Mouse (Mus musculus) hindbrain, postnatal 0 days (tissue): ENCODE measurements around the gene Kifap3. TPM values are rescaled to one million over a fixed set of nuclear protein-coding genes. Genes with fewer than 3 reads are reported as not detected.
"Not testable (repeated sequence)": the region's sequence is repeated elsewhere in the genome, so short reads cannot be mapped to it uniquely, and the experiment has no call there.

ENCODE experiments used
- ATAC-seq: fragments of 200-750 bp; cut with Nextera tagmentation; 2 replicates; pipeline ENCODE4 v1.8.0; 2017; ENCODE audit warnings: mild to moderate bottlenecking, moderate TSS enrichment, moderate library complexity
- DNase-seq: peaks from one replicate; pipeline ENCODE4 v3.0.0-alpha.2; 2015; ENCODE audit warnings: low spot score
- H3K27ac ChIP-seq: fragments of 300-500 bp; sonication (generic); 2 replicates; pipeline ENCODE4 v1.5.1; 2014; ENCODE audit warnings: mild to moderate bottlenecking
- H3K27me3 ChIP-seq: fragments of 300-500 bp; sonication (generic); 2 replicates; pipeline ENCODE4 v1.6.1; 2014; ENCODE audit warnings: low read length, mixed read lengths; ENCODE audit not compliant: insufficient read depth
- H3K36me3 ChIP-seq: fragments of 300-500 bp; sonication (generic); 2 replicates; pipeline ENCODE4 v1.6.1; 2014; ENCODE audit warnings: low read length, mixed read lengths; ENCODE audit not compliant: insufficient read depth
- H3K4me1 ChIP-seq: fragments of 300-500 bp; sonication (generic); 2 replicates; pipeline ENCODE4 v1.6.1; 2014; ENCODE audit warnings: antibody characterized with exemption, low read length, mixed read lengths; ENCODE audit not compliant: insufficient read depth
- H3K4me2 ChIP-seq: fragments of 300-500 bp; sonication (generic); 2 replicates; pipeline ENCODE4 v1.6.1; 2014; ENCODE audit warnings: low read depth, mild to moderate bottlenecking, low read length, moderate library complexity, mixed read lengths
- H3K4me3 ChIP-seq: fragments of 300-500 bp; sonication (generic); 2 replicates; pipeline ENCODE4 v1.5.1; 2014; ENCODE audit warnings: low read length
- H3K9ac ChIP-seq: fragments of 300-500 bp; sonication (generic); replicated peaks from 2 replicates; pipeline ENCODE4 v1.6.1; 2014; ENCODE audit warnings: mild to moderate bottlenecking, low read length, moderate library complexity, mixed read lengths
- H3K9me3 ChIP-seq: fragments of 300-500 bp; sonication (generic); 2 replicates; pipeline ENCODE4 v1.6.1; 2016; ENCODE audit warnings: low read length, mixed read lengths
- CTCF ChIP-seq: IDR thresholded peaks from 2 replicates; pipeline ENCODE4 v1.5.1; 2016; ENCODE audit warnings: antibody characterized with exemption, control low read depth, low read depth
- WGBS: fragments of 180-500 bp; shearing (Covaris S2); extraction: QIAGEN DNeasy Blood & Tissue Kit; methylation state at CpG from one replicate; pipeline ENCODE4 v1.1.7; 2014; 5-methylcytosine and 5-hydroxymethylcytosine counted together
- polyA plus RNA-seq: library from polyadenylated mRNA; unstranded; fragments of >200 nt; fragmentation: Nextera tagmentation; extraction: Ambion mirVana; gene quantifications from 2 replicates; pipeline ENCODE4 v1.2.1, GENCODE M21; 2015
- total RNA-seq: library from RNA; depleted of rRNA; stranded (reverse); fragments of >200 nt; gene quantifications from 2 replicates; pipeline ENCODE4 v1.2.3, GENCODE M21; 2014; rRNA removed

Gene Kifap3
- total RNA-seq (110 and 122 TPM in 2 replicates), polyA plus RNA-seq (123 and 125 TPM in 2 replicates)

GRCm38 (mm10) chr1:163779336-163780115, at the start of gene Kifap3:
TSS of gene Kifap3 (plus strand) at chr1:163779583.
- ATAC-seq: peak; percentile 100
- DNase-seq: peak; percentile 99
- peaks cover 5% of the 10 kb centered on the region; the same call in 1 of the 2 replicates for H3K36me3 ChIP-seq

GRCm38 (mm10) chr1:163731166-163731565, 48.2 kb upstream of the Kifap3 start:
- H3K9me3 ChIP-seq, ATAC-seq, H3K4me3 ChIP-seq, H3K27me3 ChIP-seq, H3K27ac ChIP-seq, H3K4me1 ChIP-seq, DNase-seq, H3K4me2 ChIP-seq, H3K36me3 ChIP-seq, H3K9ac ChIP-seq: not testable (repeated sequence)
- WGBS: 94% methylated on average over 10 of the region's 10 CpGs

More at GRCm38 (mm10) chr1:163779336-163780115, at the start of gene Kifap3:
- TF ChIP-seq CTCF: peak; percentile 96
- peak within 1 kb of the TSS; percentile 85 for H3K4me3 ChIP-seq
- WGBS: under 1% methylated on average over 47 of the region's 48 CpGs
- H3K27me3 ChIP-seq: no peaks in the 10 kb centered on the region
- peaks cover 4% of the 10 kb centered on the region; the same call in 1 of the 2 replicates for H3K9me3 ChIP-seq
- no peaks in the 10 kb centered on the region for H3K4me1 ChIP-seq
- peak within 1 kb of the TSS; percentile 82 for H3K27ac ChIP-seq
- H3K9ac ChIP-seq: peak within 1 kb of the TSS; percentile 80
- peak within 1 kb of the TSS; percentile 71 for H3K4me2 ChIP-seq

DNA sequence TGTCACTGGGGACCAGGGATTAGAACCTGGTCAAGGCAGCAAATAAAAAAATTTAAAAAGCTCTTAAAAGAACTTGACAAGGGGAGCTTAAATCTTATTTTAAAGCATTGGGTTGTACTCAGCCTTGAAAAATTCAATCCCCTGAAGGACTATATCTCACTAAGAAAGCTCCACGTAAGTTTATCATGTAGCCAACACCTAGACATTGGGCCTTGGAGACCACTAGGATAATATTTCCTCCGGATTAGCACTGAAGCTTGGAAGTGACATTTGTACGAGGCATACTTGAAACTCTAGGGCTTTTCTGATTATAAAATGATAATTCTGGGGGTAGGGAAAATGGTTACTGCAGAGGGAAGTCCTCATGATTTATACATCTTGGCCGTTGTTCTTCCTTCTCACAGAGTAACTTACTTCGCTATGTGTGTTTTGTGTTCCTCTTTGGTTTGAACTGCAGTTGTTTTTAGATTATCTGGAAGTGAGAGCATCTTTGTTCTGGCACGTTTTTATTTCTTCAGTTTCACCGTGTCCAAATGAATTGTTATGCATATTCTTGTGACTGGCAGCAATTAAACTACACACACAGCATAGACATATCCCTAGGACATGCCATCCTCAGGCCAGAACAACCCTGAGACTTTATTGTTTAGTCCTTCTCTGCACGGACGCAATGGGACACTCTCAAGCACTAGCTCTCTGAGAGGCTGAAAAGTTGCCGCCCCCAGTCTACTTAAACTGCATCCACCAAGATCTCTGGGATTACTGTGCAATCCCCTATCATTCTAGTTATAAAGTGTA, 42.7 kb upstream of the Kifap3 start:
- no peak for TF ChIP-seq CTCF
- Histone ChIP-seq H3K36me3 (no peaks in the 10 kb centered on the region), H3K9ac (no peak overlapping the region), H3K9me3 (no peaks in the 10 kb centered on the region), H3K4me3 (no peak overlapping the region), H3K27ac (no peak overlapping the region), H3K27me3 (no peaks in the 10 kb centered on the region), H3K4me1 (no peaks in the 10 kb centered on the region), H3K4me2 (no peak overlapping the region)
- no peak for DNase-seq
- ATAC-seq: no peak
- 73% methylated on average over 10 of the region's 10 CpGs for WGBS

- Histone ChIP-seq H3K27me3 (no peaks in the 10 kb centered on the region), H3K4me3 (no peak overlapping the region), H3K27ac (no peak overlapping the region), H3K9ac (no peak overlapping the region), H3K4me2 (no peak overlapping the region), H3K9me3 (no peaks in the 10 kb centered on the region), H3K36me3 (no peaks in the 10 kb centered on the region), H3K4me1 (no peaks in the 10 kb centered on the region)
- DNase-seq (no peak), ATAC-seq (no peak)
- 67% methylated on average over 1 of the region's 1 CpGs for WGBS
- TF ChIP-seq CTCF: no peak
Observed at GRCm38 (mm10) chr1:163737239-163737533, 42.2 kb upstream of the Kifap3 start.

DNA sequence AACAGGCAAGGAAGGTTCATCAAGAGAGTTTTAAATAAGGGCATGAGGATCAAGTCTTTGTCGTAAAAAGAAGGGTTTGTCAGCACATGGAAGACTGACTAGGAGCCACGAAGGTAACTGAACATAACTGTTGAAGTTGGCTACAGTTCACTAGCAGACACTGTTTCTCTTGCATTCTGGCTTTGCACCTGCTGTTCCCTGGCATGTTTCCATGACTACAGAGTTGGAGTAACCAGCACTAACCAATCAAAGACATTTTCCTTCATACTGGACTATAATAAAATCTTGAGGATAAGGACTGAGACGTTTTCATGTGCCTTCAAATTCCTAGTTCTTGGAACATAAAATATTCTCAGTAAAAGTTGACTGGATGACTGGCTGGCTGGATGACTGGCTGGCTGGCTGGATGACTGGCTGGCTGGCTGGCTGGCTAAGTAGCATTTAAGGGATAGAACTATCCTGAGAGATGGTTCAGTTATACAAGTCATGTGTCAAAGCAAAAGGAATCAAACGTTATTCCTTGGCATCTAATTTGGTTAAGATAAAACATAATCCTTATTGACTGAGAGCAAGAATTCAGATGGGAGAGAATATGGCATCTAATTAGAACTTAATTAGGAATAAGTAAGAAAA, 27.9 kb upstream of the Kifap3 start:
- Histone ChIP-seq H3K4me2 (no peak overlapping the region), H3K36me3 (no peaks in the 10 kb centered on the region), H3K4me1 (no peaks in the 10 kb centered on the region), H3K27ac (no peak overlapping the region), H3K9ac (no peak overlapping the region), H3K4me3 (no peak overlapping the region), H3K27me3 (no peaks in the 10 kb centered on the region), H3K9me3 (no peaks in the 10 kb centered on the region)
- peak; percentile 17 for DNase-seq
- no peak for TF ChIP-seq CTCF
- no peak for ATAC-seq
- 46% methylated on average over 4 of the region's 4 CpGs for WGBS

GRCm38 (mm10) chr1:163757462-163758207, 21.7 kb upstream of the Kifap3 start:
- 87% methylated on average over 10 of the region's 10 CpGs for WGBS
- TF ChIP-seq CTCF: no peak
- H3K4me3 ChIP-seq: no peak overlapping the region
- H3K4me2 ChIP-seq: no peak overlapping the region
- H3K9ac ChIP-seq: no peak overlapping the region
- DNase-seq (no peak), ATAC-seq (no peak)
- no peaks in the 10 kb centered on the region for H3K27me3 ChIP-seq
- no peaks in the 10 kb centered on the region for H3K36me3 ChIP-seq
- no peak overlapping the region for H3K27ac ChIP-seq
- no peaks in the 10 kb centered on the region for H3K9me3 ChIP-seq
- H3K4me1 ChIP-seq: no peaks in the 10 kb centered on the region

GRCm38 (mm10) chr1:163783577-163783976, 4.2 kb downstream of the Kifap3 start:
- not testable (repeated sequence) for H3K4me2 ChIP-seq, H3K9ac ChIP-seq, H3K36me3 ChIP-seq, H3K27me3 ChIP-seq, H3K4me1 ChIP-seq, H3K9me3 ChIP-seq, H3K4me3 ChIP-seq, DNase-seq, ATAC-seq, H3K27ac ChIP-seq
- WGBS: 96% methylated on average over 8 of the region's 11 CpGs
